Mouse (Mus musculus) hindbrain, embryonic 10.5 days (tissue): ENCODE measurements around the gene Khk. TPM values are rescaled to one million over a fixed set of nuclear protein-coding genes. Genes with fewer than 3 reads are reported as not detected.

Source experiments
- DNase-seq: peaks from one replicate; pipeline ENCODE4 v3.0.0-alpha.2; 2017; ENCODE audit warnings: low spot score
- H3K27ac ChIP-seq: fragments of 300-500 bp; sonication (generic); 2 replicates; pipeline ENCODE4 v1.5.1; 2016; ENCODE audit warnings: mild to moderate bottlenecking, moderate library complexity
- H3K27me3 ChIP-seq: fragments of 300-500 bp; sonication (generic); 2 replicates; pipeline ENCODE4 v1.6.1; 2016; ENCODE audit warnings: mild to moderate bottlenecking; ENCODE audit not compliant: poor library complexity, insufficient read depth, severe bottlenecking
- H3K36me3 ChIP-seq: fragments of 300-500 bp; sonication (generic); 2 replicates; pipeline ENCODE4 v1.6.1; 2016; ENCODE audit warnings: mild to moderate bottlenecking, moderate library complexity
- H3K4me1 ChIP-seq: fragments of 300-500 bp; sonication (generic); replicated peaks from 2 replicates; pipeline ENCODE4 v1.6.1; 2016; ENCODE audit warnings: mild to moderate bottlenecking
- H3K4me3 ChIP-seq: fragments of 300-500 bp; sonication (generic); 2 replicates; pipeline ENCODE4 v1.5.1; 2016; ENCODE audit warnings: mild to moderate bottlenecking, moderate library complexity
- H3K9me3 ChIP-seq: fragments of 300-500 bp; sonication (generic); 2 replicates; pipeline ENCODE4 v1.6.1; 2016; ENCODE audit warnings: mild to moderate bottlenecking, moderate library complexity
- WGBS: fragments of 180-500 bp; shearing (Covaris S2); methylation state at CpG from one replicate; pipeline ENCODE4 v1.1.7; 2016; 5-methylcytosine and 5-hydroxymethylcytosine counted together
- polyA plus RNA-seq: library from polyadenylated mRNA; unstranded; fragments of >200 nt; fragmentation: Nextera tagmentation; extraction: Ambion mirVana; gene quantifications from 2 replicates; pipeline ENCODE4 v1.2.1, GENCODE M21; 2016

Khk gene
- polyA plus RNA-seq, 1 experiment from 2014 or later: 7.2 TPM

- Histone ChIP-seq H3K27ac (no peak overlapping the region), H3K4me1 (peaks cover 23% of the 10 kb centered on the region)
- 89% methylated on average over 2 of the region's 2 CpGs for WGBS
Observed at GRCm38 (mm10) chr5:30950922-30951321, 29.7 kb downstream of the Khk start.

DNA sequence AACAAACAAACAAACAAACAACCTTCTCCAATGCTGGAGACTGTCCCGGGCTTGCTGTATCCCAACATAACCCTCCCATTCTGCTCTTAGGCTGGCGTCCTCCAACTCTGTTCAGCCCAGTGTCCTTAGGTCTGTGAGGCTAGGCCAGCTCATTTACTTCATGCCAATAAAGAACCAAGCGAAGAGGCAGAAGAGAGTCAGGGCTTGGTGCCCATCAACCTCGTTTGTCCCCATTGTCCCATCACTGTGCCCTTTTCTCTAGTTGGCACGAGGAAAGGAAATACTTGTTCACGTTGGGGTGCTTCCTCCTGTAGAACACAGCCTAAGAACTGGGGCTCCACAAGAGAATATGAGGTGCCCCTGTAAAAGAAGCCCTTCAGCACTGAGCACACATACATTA, 30.5 kb downstream of the Khk start:
- WGBS: 90% methylated on average over 6 of the region's 6 CpGs
- DNase-seq: no peak
- peaks cover 4% of the 10 kb centered on the region for H3K27me3 ChIP-seq
- H3K9me3 ChIP-seq: no peaks in the 10 kb centered on the region
- H3K4me3 ChIP-seq: no peak overlapping the region
- no peak overlapping the region for H3K27ac ChIP-seq
- peaks cover 23% of the 10 kb centered on the region for H3K4me1 ChIP-seq
- peaks cover 45% of the 10 kb centered on the region for H3K36me3 ChIP-seq

More at GRCm38 (mm10) chr5:30950922-30951321, 29.7 kb downstream of the Khk start:
- H3K9me3 ChIP-seq: no peaks in the 10 kb centered on the region
- DNase-seq: no peak
- H3K27me3 ChIP-seq: peaks cover 10% of the 10 kb centered on the region
- peaks cover 43% of the 10 kb centered on the region for H3K36me3 ChIP-seq
- peak overlapping the region; percentile 66 for H3K4me3 ChIP-seq

- 88% methylated on average over 5 of the region's 5 CpGs for WGBS
Observed at GRCm38 (mm10) chr5:30952551-30952950, 31.3 kb downstream of the Khk start.

DNA sequence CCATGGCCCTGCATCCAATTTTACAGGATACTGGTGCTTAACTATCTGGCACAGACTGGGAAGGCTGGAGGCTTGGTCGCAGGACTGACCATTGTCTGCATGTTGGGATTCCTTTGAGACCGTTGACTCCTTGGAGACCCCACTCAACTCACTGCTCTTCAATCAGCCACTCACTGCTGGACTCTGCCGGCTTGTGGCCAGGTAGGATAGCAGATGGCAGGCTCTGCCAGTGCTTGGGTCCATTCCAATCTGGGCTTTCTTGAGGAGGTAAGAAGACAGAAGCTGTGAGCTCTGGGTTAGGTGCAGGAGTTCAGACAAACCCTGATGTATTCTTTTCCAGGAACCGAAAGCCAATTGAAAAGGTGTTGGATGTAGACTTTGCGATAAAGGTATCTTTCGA, 32.8 kb downstream of the Khk start:
- H3K9me3 ChIP-seq: no peaks in the 10 kb centered on the region
- no peak overlapping the region for H3K27ac ChIP-seq
- peaks cover 64% of the 10 kb centered on the region for H3K36me3 ChIP-seq
- WGBS: 95% methylated on average over 6 of the region's 6 CpGs
- no peak overlapping the region for H3K4me3 ChIP-seq
- H3K4me1 ChIP-seq: peaks cover 38% of the 10 kb centered on the region
- no peak for DNase-seq
- no peaks in the 10 kb centered on the region for H3K27me3 ChIP-seq

More at GRCm38 (mm10) chr5:30952551-30952950, 31.3 kb downstream of the Khk start:
- Histone ChIP-seq H3K27me3 (no peaks in the 10 kb centered on the region), H3K4me1 (peaks cover 26% of the 10 kb centered on the region), H3K27ac (no peak overlapping the region), H3K36me3 (peaks cover 49% of the 10 kb centered on the region), H3K4me3 (no peak overlapping the region; the same call in 1 of the 2 replicates), H3K9me3 (no peaks in the 10 kb centered on the region)
- DNase-seq: no peak

GRCm38 (mm10) chr5:30954556-30954955, 33.3 kb downstream of the Khk start:
- H3K27me3 ChIP-seq: no peaks in the 10 kb centered on the region

DNA sequence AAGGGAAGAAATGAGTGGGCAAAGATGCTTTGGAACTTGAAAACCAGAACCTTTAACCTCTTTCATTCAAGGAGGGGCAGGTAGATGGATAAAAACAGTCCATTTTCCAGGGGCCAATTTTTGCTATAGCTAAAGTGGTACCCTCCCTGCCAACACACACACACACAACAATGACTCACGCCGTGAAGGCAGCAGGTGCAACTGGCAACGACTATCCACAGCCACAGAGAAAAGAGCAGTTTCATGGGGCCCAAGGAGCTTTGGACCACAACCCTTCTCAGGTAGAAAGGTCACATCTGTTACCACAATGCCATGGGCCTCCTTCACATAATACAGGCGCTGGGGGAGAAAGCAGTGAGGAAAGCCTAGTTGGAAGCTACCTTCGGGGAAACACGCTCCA, 34.5 kb downstream of the Khk start:
- peaks cover 64% of the 10 kb centered on the region for H3K36me3 ChIP-seq
- no peaks in the 10 kb centered on the region for H3K27me3 ChIP-seq
- H3K4me3 ChIP-seq: no peak overlapping the region
- no peaks in the 10 kb centered on the region for H3K9me3 ChIP-seq
- 95% methylated on average over 6 of the region's 6 CpGs for WGBS
- no peak for DNase-seq
- H3K27ac ChIP-seq: no peak overlapping the region
- H3K4me1 ChIP-seq: peaks cover 29% of the 10 kb centered on the region

More at GRCm38 (mm10) chr5:30954556-30954955, 33.3 kb downstream of the Khk start:
- Histone ChIP-seq H3K4me1 (peaks cover 38% of the 10 kb centered on the region), H3K4me3 (no peak overlapping the region), H3K9me3 (no peaks in the 10 kb centered on the region), H3K27ac (no peak overlapping the region), H3K36me3 (peaks cover 64% of the 10 kb centered on the region)
- no peak for DNase-seq
- WGBS: 96% methylated on average over 9 of the region's 9 CpGs

- H3K27me3 ChIP-seq: peaks cover 7% of the 10 kb centered on the region; the same call in 1 of the 2 replicates
- peaks cover 26% of the 10 kb centered on the region for H3K4me1 ChIP-seq
- 95% methylated on average over 6 of the region's 6 CpGs for WGBS
- peaks cover 51% of the 10 kb centered on the region for H3K36me3 ChIP-seq
- no peak overlapping the region for H3K27ac ChIP-seq
- DNase-seq: no peak
- peak overlapping the region; percentile 20; the same call in 1 of the 2 replicates for H3K4me3 ChIP-seq
- H3K9me3 ChIP-seq: no peaks in the 10 kb centered on the region
Observed at GRCm38 (mm10) chr5:30957891-30958290, 36.7 kb downstream of the Khk start.

DNA sequence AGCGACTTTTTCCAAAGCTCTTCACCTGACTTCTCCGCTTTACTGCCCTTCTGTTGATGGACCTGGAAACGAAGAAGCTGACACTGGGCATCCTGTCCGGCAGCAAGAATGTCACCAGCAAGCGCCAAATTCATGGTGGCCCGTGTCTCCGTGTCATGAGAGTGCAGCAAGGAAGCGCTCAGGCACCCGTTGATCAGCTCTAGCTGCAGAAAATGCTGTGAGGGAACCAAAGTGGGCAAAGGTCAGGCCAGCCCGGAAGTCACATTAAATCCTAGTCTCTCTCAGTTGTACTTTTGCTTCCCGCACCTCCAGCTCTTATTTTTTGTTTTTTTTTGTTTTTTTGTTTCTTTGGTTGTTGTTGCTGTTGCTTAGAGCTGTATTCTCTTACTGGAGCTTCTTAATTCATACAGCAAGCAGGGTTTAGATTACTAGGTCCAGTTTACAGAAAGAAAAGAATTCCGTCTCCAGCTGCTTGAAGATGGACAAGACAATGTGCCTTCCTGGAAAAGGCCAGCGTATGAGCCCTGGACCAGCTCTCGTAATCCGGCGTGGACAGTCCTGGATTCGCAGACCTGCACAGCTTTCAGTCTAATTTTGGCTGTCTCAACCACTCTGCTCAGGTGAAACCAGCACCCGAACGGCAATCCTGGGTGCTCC, 38.1 kb downstream of the Khk start:
- DNase-seq: no peak
- Histone ChIP-seq H3K27ac (peak overlapping the region; percentile 91), H3K4me1 (peaks cover 26% of the 10 kb centered on the region)

GRCm38 (mm10) chr5:30959966-30960501, 38.8 kb downstream of the Khk start, which contains the start of gene Preb:
TSS of gene Preb (minus strand) at chr5:30960361.
- Histone ChIP-seq H3K36me3 (peaks cover 30% of the 10 kb centered on the region), H3K9me3 (0 out of 2 replicates have a peak, but pooled peaks cover 3% of the 10 kb centered on the region), H3K4me1 (peaks cover 26% of the 10 kb centered on the region), H3K27me3 (peaks cover 7% of the 10 kb centered on the region; the same call in 1 of the 2 replicates), H3K27ac (peak within 1 kb of the TSS; percentile 91), H3K4me3 (peak within 1 kb of the TSS; percentile 91)
- under 1% methylated on average over 56 of the region's 56 CpGs for WGBS
- peak; percentile 100 for DNase-seq

More for the DNA sequence above, 38.1 kb downstream of the Khk start:
- whole genome bisulfite sequencing: 42% methylated on average over 19 of the region's 19 CpGs
- H3K4me3 ChIP-seq: peak overlapping the region; percentile 91
- peaks cover 37% of the 10 kb centered on the region for H3K36me3 ChIP-seq
- H3K9me3 ChIP-seq: 0 out of 2 replicates have a peak, but pooled peaks cover 3% of the 10 kb centered on the region
- peaks cover 7% of the 10 kb centered on the region; the same call in 1 of the 2 replicates for H3K27me3 ChIP-seq

DNA sequence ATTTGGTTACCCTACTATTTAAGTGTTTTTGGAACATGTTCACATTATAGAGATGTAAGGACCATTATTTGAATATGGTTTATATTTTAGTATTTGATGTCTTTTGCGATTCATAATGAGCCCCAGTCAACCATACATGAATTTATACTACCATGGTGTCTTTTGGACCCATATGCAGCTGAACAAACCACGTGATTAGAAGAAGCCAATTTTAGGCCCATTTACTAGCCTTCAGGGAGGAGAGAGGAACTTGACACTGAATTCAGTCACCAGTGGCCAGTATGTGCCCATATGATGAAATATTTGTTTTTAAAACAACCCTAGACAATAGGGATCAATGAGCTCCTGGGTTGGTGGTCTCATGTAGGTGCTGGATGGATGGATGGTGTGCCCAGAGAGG, 39.6 kb downstream of the Khk start:
- Histone ChIP-seq H3K27ac (peak overlapping the region; percentile 91), H3K9me3 (0 out of 2 replicates have a peak, but pooled peaks cover 3% of the 10 kb centered on the region)

DNA sequence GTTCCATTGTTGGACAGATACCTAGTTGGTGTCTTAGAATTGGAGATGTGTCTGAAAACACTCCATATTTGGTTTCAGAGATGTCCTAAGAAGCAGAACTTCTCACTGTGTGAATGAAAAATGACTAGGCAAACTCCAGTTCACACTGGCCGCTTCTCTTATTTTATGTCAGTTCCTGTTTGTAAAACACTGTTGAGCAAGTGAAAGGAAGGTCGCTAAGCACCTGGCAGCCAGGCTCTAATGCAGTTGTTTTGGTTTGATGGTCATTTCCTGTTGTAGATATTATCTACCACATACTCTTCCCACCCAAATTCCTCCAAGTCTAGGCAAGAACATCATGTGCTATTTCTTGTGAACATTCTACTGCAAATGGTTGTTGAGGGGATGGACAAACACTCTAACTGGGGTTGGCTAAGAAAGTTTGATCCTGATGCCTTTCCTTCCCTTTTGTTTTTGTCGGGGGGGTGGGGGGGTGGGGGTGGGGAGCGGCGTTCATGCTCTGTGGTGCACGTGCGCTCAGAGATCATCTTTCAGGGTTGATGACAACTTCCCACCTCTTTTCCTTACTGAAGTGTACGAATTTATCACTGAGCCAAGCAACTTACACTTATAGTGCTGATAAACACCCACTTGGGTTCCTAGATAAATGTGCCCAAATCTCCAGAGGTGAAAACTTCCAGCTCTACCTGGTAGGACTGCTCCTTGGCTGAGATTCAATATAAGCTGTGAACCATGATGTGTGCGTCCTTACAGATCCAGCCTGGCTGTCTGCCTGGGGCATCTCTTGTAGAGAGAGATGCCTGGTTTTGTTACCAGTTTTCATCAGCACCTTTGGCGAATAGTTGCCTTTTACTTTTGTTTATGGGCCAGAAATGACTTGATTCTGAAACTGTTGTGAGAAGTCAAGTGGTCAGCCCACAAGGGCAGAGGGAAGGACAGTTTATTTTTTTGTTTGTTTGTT, 40.6 kb downstream of the Khk start:
- WGBS: 77% methylated on average over 10 of the region's 10 CpGs
- no peak overlapping the region for H3K27ac ChIP-seq
- H3K9me3 ChIP-seq: 0 out of 2 replicates have a peak, but pooled peaks cover 3% of the 10 kb centered on the region

More for the DNA sequence above, 39.6 kb downstream of the Khk start:
- H3K27me3 ChIP-seq: peaks cover 10% of the 10 kb centered on the region; the same call in 1 of the 2 replicates
- peaks cover 26% of the 10 kb centered on the region for H3K4me1 ChIP-seq
- peak overlapping the region; percentile 91 for H3K4me3 ChIP-seq
- H3K36me3 ChIP-seq: peaks cover 22% of the 10 kb centered on the region
- no peak for DNase-seq
- 91% methylated on average over 2 of the region's 2 CpGs for WGBS

DNA sequence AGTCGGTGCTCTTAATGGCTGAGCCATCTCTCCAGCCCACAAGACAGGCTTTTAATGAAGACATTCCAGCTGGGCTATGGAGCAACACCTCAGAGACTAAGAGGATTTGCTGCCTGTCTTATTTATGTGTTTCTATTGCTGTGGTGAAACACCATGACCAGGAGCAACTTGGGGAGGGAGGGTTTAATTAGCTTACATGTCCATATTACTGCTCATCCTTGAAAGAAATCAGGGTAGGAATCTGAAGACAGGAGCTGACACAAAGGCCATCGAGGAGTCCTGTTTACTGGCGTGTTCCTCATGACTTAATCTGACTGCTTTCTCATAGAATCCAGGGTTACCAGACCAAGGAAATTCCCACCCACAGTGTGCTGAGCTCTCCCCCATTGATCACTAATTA, 42.7 kb downstream of the Khk start:
- DNase-seq: no peak

More for the DNA sequence above, 40.6 kb downstream of the Khk start:
- Histone ChIP-seq H3K4me1 (peaks cover 26% of the 10 kb centered on the region), H3K36me3 (peaks cover 18% of the 10 kb centered on the region), H3K27me3 (peaks cover 13% of the 10 kb centered on the region; the same call in 1 of the 2 replicates), H3K4me3 (no peak overlapping the region)
- no peak for DNase-seq

More for the DNA sequence above, 42.7 kb downstream of the Khk start:
- 0 out of 2 replicates have a peak, but pooled peaks cover 3% of the 10 kb centered on the region for H3K9me3 ChIP-seq
- peaks cover 23% of the 10 kb centered on the region; the same call in 1 of the 2 replicates for H3K27me3 ChIP-seq
- WGBS: 55% methylated on average over 3 of the region's 3 CpGs
- no peak overlapping the region for H3K4me3 ChIP-seq
- peaks cover under 1% of the 10 kb centered on the region for H3K36me3 ChIP-seq
- peaks cover 9% of the 10 kb centered on the region for H3K4me1 ChIP-seq
- no peak overlapping the region for H3K27ac ChIP-seq
